ENCODE assay signal across 13 mouse cellular contexts in genomic region chr17:69038760-69039675, GRCm38 (mm10).
"Had no signal": no experiment of that assay in that cellular context is flagged by ENCODE, and none has a peak within 500 bp of the region (broad histone marks: within the 10 kb centered on the region; RNA-seq: fewer than 3 reads in every experiment).

No protein-coding gene starts in this region.

- H3K9me3 ChIP-seq: midbrain, embryonic 15.5 days had no signal

- H3K4me1 ChIP-seq: liver, embryonic 13.5 days; midbrain, embryonic 15.5 days had no signal

- H3K36me3 ChIP-seq: liver, embryonic 13.5 days; midbrain, embryonic 15.5 days had no signal

- ATAC-seq: intestine, embryonic 16.5 days; midbrain, embryonic 15.5 days had no signal

- H3K4me2 ChIP-seq: liver, embryonic 13.5 days; midbrain, embryonic 11.5 days; midbrain, embryonic 15.5 days had no signal

- H3K27me3 ChIP-seq: liver, embryonic 13.5 days; midbrain, embryonic 15.5 days had no signal

- DNase-seq: kidney, adult 2 months; kidney, postnatal 36 days; left cerebral cortex, postnatal 4 days; liver, embryonic 13.5 days; lung, adult 2 months; lung, postnatal 14 days; lung, postnatal 4 days; thymus, adult 18-20 months; thymus, postnatal 36 days had no signal

- H3K9ac ChIP-seq: liver, embryonic 13.5 days; midbrain, embryonic 15.5 days had no signal

- H3K4me3 ChIP-seq: liver, embryonic 13.5 days; midbrain, embryonic 15.5 days had no signal

- H3K27ac ChIP-seq: kidney, postnatal 0 days; liver, embryonic 13.5 days; midbrain, embryonic 15.5 days had no signal
